Mouse (Mus musculus) G1E (cell line): ENCODE data around the gene Tspo.

Experiments used
- CTCF ChIP-seq: IDR thresholded peaks from 2 replicates; pipeline ENCODE4 v1.5.1; 2012; ENCODE audit warnings: low read depth, low read length, inconsistent platforms, mixed read lengths
- GATA1 ChIP-seq: IDR thresholded peaks from 2 replicates; pipeline ENCODE4 v1.6.1; 2012; ENCODE audit warnings: borderline replicate concordance, low read length, inconsistent platforms, mixed read lengths
- POLR2AphosphoS5 ChIP-seq: IDR thresholded peaks from 2 replicates; pipeline ENCODE4 v1.6.1; 2012; ENCODE audit warnings: low read depth, low read length, inconsistent platforms; ENCODE audit not compliant: insufficient replicate concordance
- TAL1 ChIP-seq: conservative IDR thresholded peaks from 2 replicates; pipeline ENCODE4 v1.6.1; 2012; ENCODE audit warnings: low read depth, low read length, inconsistent platforms, mixed read lengths

DNA sequence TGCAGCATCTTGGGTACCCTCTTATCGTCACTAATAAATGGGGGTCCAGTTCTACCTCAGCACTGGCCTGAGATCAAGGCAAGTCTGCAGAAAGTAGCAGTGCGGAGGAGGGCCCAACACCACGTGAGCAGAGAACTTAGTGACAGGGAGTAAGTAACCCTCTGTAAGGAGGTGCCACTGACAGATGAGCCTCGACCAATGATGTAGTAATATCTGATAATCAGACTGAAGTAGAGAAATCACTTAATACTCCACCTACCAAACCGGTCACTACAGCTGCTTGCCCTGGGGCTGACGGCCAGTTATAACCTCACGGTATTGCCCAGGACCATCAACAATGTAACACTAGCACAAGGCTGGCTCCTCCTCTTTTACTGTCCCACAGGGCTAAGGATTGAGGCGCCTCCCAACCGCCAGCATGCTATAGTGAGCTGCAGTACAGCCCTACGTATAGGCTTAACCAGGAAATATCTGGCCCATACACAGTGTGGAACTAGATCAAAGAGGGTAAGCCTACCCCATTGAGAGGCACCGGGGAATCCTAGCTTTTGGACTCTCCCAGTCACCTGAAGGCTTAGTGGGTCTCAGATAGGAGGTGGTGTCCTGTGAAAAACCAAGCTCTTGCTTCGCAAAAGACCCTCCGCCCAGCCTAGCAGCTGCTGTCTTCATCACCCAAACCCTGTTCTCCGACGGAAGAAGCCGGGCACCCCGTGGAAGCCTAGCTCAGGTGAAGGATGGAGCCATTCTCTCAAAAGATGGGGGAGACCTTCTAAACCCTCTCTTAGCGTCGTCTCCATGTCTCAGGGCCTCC is 30.5 kb downstream of the Tspo start:
- TF ChIP-seq CTCF: no peak
- TF ChIP-seq POLR2AphosphoS5: no peak
- no peak for TF ChIP-seq TAL1
- TF ChIP-seq GATA1: no peak
